Mouse (Mus musculus) small intestine, adult 2 months (tissue): ENCODE results near the gene Gm28308.

ENCODE experiments used
- CTCF ChIP-seq: fragments of 200-500 bp; IDR thresholded peaks from 2 replicates; pipeline ENCODE4 v1.5.1; 2012; ENCODE audit warnings: low read depth, mild to moderate bottlenecking, control low read depth, inconsistent platforms, low read length, moderate library complexity, mixed read lengths; ENCODE audit not compliant: insufficient replicate concordance, insufficient read length; ENCODE audit errors: extremely low read depth
- POLR2A ChIP-seq: fragments of 200-500 bp; IDR thresholded peaks from 2 replicates; pipeline ENCODE4 v1.6.1; 2012; ENCODE audit warnings: low read depth, mild to moderate bottlenecking, control low read depth, inconsistent platforms, low read length, moderate library complexity

GRCm38 (mm10) chr6:52249415-52249738 lies 36.2 kb upstream of the Gm28308 start:
- TF ChIP-seq CTCF (no peak), POLR2A (no peak)
